Mouse (Mus musculus): ENCODE results near the gene Cage1. TPM values are rescaled to one million over a fixed set of nuclear protein-coding genes. Genes with fewer than 3 reads are reported as not detected.
A peak's percentile ranks its signal among the peaks of the same experiment; 100 is the strongest.

Cage1 gene
- polyA plus RNA-seq, 1 experiment, result 2.2 TPM

GRCm38 (mm10) chr13:38018791-38019190 lies 18.1 kb downstream of the Cage1 start:
- Histone ChIP-seq H3K4me3 (ENCODE audit: insufficient read depth, low read length) (no peak overlapping the region), H3K4me1 (ENCODE audit: control insufficient read depth, insufficient read depth, low read length) (no peaks in the 10 kb centered on the region), H3K27ac (ENCODE audit: insufficient read depth, low read length) (no peak overlapping the region)
- TF ChIP-seq CTCF (IDR thresholded peaks at IDR 0.05; ENCODE audit: extremely low read depth, insufficient read depth, low read length), result no peak
- TF ChIP-seq POLR2A (IDR thresholded peaks at IDR 0.05; ENCODE audit: extremely low read depth, insufficient read depth, low read length), result no peak

GRCm38 (mm10) chr13:38015591-38015990 lies 21.3 kb downstream of the Cage1 start:
- TF ChIP-seq CTCF (IDR thresholded peaks at IDR 0.05; ENCODE audit: extremely low read depth, insufficient read depth, low read length), result no peak
- no peak for TF ChIP-seq POLR2A (IDR thresholded peaks at IDR 0.05; ENCODE audit: extremely low read depth, insufficient read depth, low read length)
- Histone ChIP-seq H3K27ac (ENCODE audit: insufficient read depth, low read length) (no peak overlapping the region), H3K4me1 (ENCODE audit: control insufficient read depth, insufficient read depth, low read length) (no peaks in the 10 kb centered on the region), H3K4me3 (ENCODE audit: insufficient read depth, low read length) (no peak overlapping the region)

GRCm38 (mm10) chr13:38012436-38012835 lies 24.4 kb downstream of the Cage1 start:
- TF ChIP-seq CTCF (IDR thresholded peaks at IDR 0.05; ENCODE audit: extremely low read depth, insufficient read depth, low read length), result no peak
- no peak for TF ChIP-seq POLR2A (IDR thresholded peaks at IDR 0.05; ENCODE audit: extremely low read depth, insufficient read depth, low read length)
- Histone ChIP-seq H3K27ac (ENCODE audit: insufficient read depth, low read length) (no peak overlapping the region), H3K4me3 (ENCODE audit: insufficient read depth, low read length) (no peak overlapping the region), H3K4me1 (ENCODE audit: control insufficient read depth, insufficient read depth, low read length) (no peaks in the 10 kb centered on the region)

- no peak overlapping the region for H3K27ac ChIP-seq (ENCODE audit: insufficient read depth, low read length)
- H3K4me1 ChIP-seq (ENCODE audit: control insufficient read depth, insufficient read depth, low read length), result no peaks in the 10 kb centered on the region
- no peak overlapping the region for H3K4me3 ChIP-seq (ENCODE audit: insufficient read depth, low read length)
- no peak for TF ChIP-seq POLR2A (IDR thresholded peaks at IDR 0.05; ENCODE audit: extremely low read depth, insufficient read depth, low read length)
Observed at GRCm38 (mm10) chr13:38010444-38010910, 26.4 kb downstream of the Cage1 start.

- no peak overlapping the region for H3K4me3 ChIP-seq (ENCODE audit: insufficient read depth, low read length)
- H3K4me1 ChIP-seq (ENCODE audit: control insufficient read depth, insufficient read depth, low read length), result no peaks in the 10 kb centered on the region
- TF ChIP-seq CTCF (IDR thresholded peaks at IDR 0.05; ENCODE audit: extremely low read depth, insufficient read depth, low read length), result no peak
- TF ChIP-seq POLR2A (IDR thresholded peaks at IDR 0.05; ENCODE audit: extremely low read depth, insufficient read depth, low read length), result no peak
- no peak overlapping the region for H3K27ac ChIP-seq (ENCODE audit: insufficient read depth, low read length)
Observed at GRCm38 (mm10) chr13:38009721-38010408, 27.0 kb downstream of the Cage1 start.

GRCm38 (mm10) chr13:38007972-38008371 lies 28.9 kb downstream of the Cage1 start:
- H3K27ac ChIP-seq (ENCODE audit: insufficient read depth, low read length), result no peak overlapping the region
- no peaks in the 10 kb centered on the region for H3K4me1 ChIP-seq (ENCODE audit: control insufficient read depth, insufficient read depth, low read length)
- no peak for TF ChIP-seq CTCF (IDR thresholded peaks at IDR 0.05; ENCODE audit: extremely low read depth, insufficient read depth, low read length)
- no peak for TF ChIP-seq POLR2A (IDR thresholded peaks at IDR 0.05; ENCODE audit: extremely low read depth, insufficient read depth, low read length)
- H3K4me3 ChIP-seq (ENCODE audit: insufficient read depth, low read length), result no peak overlapping the region

GRCm38 (mm10) chr13:38002461-38002860 lies 34.4 kb downstream of the Cage1 start:
- no peaks in the 10 kb centered on the region for H3K4me1 ChIP-seq (ENCODE audit: control insufficient read depth, insufficient read depth, low read length)
- TF ChIP-seq POLR2A (IDR thresholded peaks at IDR 0.05; ENCODE audit: extremely low read depth, insufficient read depth, low read length), result no peak
- TF ChIP-seq CTCF (IDR thresholded peaks at IDR 0.05; ENCODE audit: extremely low read depth, insufficient read depth, low read length), result no peak
- no peak overlapping the region for H3K4me3 ChIP-seq (ENCODE audit: insufficient read depth, low read length)

GRCm38 (mm10) chr13:37999713-38000112 lies 37.2 kb downstream of the Cage1 start:
- H3K27ac ChIP-seq (ENCODE audit: insufficient read depth, low read length), result no peak overlapping the region
- no peak overlapping the region for H3K4me3 ChIP-seq (ENCODE audit: insufficient read depth, low read length)
- TF ChIP-seq POLR2A (IDR thresholded peaks at IDR 0.05; ENCODE audit: extremely low read depth, insufficient read depth, low read length), result no peak
- no peak for TF ChIP-seq CTCF (IDR thresholded peaks at IDR 0.05; ENCODE audit: extremely low read depth, insufficient read depth, low read length)
- H3K4me1 ChIP-seq (ENCODE audit: control insufficient read depth, insufficient read depth, low read length), result no peaks in the 10 kb centered on the region

More at GRCm38 (mm10) chr13:38002461-38002860, 34.4 kb downstream of the Cage1 start:
- no peak overlapping the region for H3K27ac ChIP-seq (ENCODE audit: insufficient read depth, low read length)

- no peak overlapping the region for H3K27ac ChIP-seq (ENCODE audit: insufficient read depth, low read length)
- TF ChIP-seq POLR2A (IDR thresholded peaks at IDR 0.05; ENCODE audit: extremely low read depth, insufficient read depth, low read length) (no peak), CTCF (IDR thresholded peaks at IDR 0.05; ENCODE audit: extremely low read depth, insufficient read depth, low read length) (no peak)
Observed at GRCm38 (mm10) chr13:37994405-37994749, 42.5 kb downstream of the Cage1 start.

GRCm38 (mm10) chr13:37993704-37994404 lies 43.0 kb downstream of the Cage1 start, which contains the start of gene Ssr1:
Gene Ssr1 (minus strand): TSS chr13:37994217.
- TF ChIP-seq CTCF (IDR thresholded peaks at IDR 0.05; ENCODE audit: extremely low read depth, insufficient read depth, low read length) (no peak), POLR2A (IDR thresholded peaks at IDR 0.05; ENCODE audit: extremely low read depth, insufficient read depth, low read length) (peak; percentile 89)

More at GRCm38 (mm10) chr13:37994405-37994749, 42.5 kb downstream of the Cage1 start:
- H3K4me3 ChIP-seq (ENCODE audit: insufficient read depth, low read length), result peak overlapping the region; percentile 73
- H3K4me1 ChIP-seq (ENCODE audit: control insufficient read depth, insufficient read depth, low read length), result peaks cover 3% of the 10 kb centered on the region

More at GRCm38 (mm10) chr13:37993704-37994404, 43.0 kb downstream of the Cage1 start, which contains the start of gene Ssr1:
- Histone ChIP-seq H3K27ac (ENCODE audit: insufficient read depth, low read length) (peak within 1 kb of the TSS; percentile 84), H3K4me1 (ENCODE audit: control insufficient read depth, insufficient read depth, low read length) (peaks cover 3% of the 10 kb centered on the region), H3K4me3 (ENCODE audit: insufficient read depth, low read length) (peak within 1 kb of the TSS; percentile 73)
